Mouse (Mus musculus) kidney, adult 2 months (tissue): Measurements from ENCODE around the gene Cx3cr1. TPM values are rescaled to one million over a fixed set of nuclear protein-coding genes. Genes with fewer than 3 reads are reported as not detected.

Experiments used
- DNase-seq: peaks from one replicate; pipeline ENCODE4 v3.0.0; 2021
- H3K27ac ChIP-seq: fragments of 200-500 bp; 2 replicates; pipeline ENCODE4 v1.5.1; 2012; ENCODE audit warnings: low read depth, low read length, control low read depth, inconsistent platforms; ENCODE audit not compliant: insufficient read depth
- H3K27me3 ChIP-seq: fragments of 200-500 bp; replicated peaks from 2 replicates; pipeline ENCODE4 v1.6.1; 2012; ENCODE audit warnings: mild to moderate bottlenecking, moderate library complexity, low read length, inconsistent platforms; ENCODE audit not compliant: control insufficient read depth, insufficient read depth
- H3K36me3 ChIP-seq: fragments of 200-500 bp; 2 replicates; pipeline ENCODE4 v1.6.1; 2012; ENCODE audit warnings: mild to moderate bottlenecking, moderate library complexity, low read length, inconsistent platforms; ENCODE audit not compliant: control insufficient read depth, insufficient read depth
- H3K4me1 ChIP-seq: fragments of 200-500 bp; 2 replicates; pipeline ENCODE4 v1.6.1; 2011; ENCODE audit warnings: low read length; ENCODE audit not compliant: control insufficient read depth, insufficient read depth
- H3K4me3 ChIP-seq: fragments of 200-500 bp; 2 replicates; pipeline ENCODE4 v1.5.1; 2011; ENCODE audit warnings: mild to moderate bottlenecking, low read depth, low read length, control low read depth; ENCODE audit not compliant: insufficient read depth
- CTCF ChIP-seq: fragments of 200-500 bp; conservative IDR thresholded peaks from 2 replicates; pipeline ENCODE4 v1.5.1; 2011; ENCODE audit warnings: low read depth, mild to moderate bottlenecking, control low read depth, low read length, moderate library complexity, mixed read lengths; ENCODE audit not compliant: insufficient read depth, insufficient read length
- POLR2A ChIP-seq: fragments of 200-500 bp; IDR thresholded peaks from one replicate; pipeline ENCODE4 v1.6.1; 2011; ENCODE audit warnings: low read depth, low read length, control low read depth
- WGBS: fragments of 180-500 bp; shearing (Covaris S2); methylation state at CpG from one replicate; pipeline ENCODE4 v1.1.7; 2018; 5-methylcytosine and 5-hydroxymethylcytosine counted together
- polyA plus RNA-seq: library from polyadenylated mRNA; depleted of rRNA; stranded (reverse); fragments of >200 nt; gene quantifications from 2 replicates; pipeline ENCODE4 v1.2.3, GENCODE M21; 2012

The Cx3cr1 gene
- polyA plus RNA-seq, 1 experiment: 6.1 TPM

DNA sequence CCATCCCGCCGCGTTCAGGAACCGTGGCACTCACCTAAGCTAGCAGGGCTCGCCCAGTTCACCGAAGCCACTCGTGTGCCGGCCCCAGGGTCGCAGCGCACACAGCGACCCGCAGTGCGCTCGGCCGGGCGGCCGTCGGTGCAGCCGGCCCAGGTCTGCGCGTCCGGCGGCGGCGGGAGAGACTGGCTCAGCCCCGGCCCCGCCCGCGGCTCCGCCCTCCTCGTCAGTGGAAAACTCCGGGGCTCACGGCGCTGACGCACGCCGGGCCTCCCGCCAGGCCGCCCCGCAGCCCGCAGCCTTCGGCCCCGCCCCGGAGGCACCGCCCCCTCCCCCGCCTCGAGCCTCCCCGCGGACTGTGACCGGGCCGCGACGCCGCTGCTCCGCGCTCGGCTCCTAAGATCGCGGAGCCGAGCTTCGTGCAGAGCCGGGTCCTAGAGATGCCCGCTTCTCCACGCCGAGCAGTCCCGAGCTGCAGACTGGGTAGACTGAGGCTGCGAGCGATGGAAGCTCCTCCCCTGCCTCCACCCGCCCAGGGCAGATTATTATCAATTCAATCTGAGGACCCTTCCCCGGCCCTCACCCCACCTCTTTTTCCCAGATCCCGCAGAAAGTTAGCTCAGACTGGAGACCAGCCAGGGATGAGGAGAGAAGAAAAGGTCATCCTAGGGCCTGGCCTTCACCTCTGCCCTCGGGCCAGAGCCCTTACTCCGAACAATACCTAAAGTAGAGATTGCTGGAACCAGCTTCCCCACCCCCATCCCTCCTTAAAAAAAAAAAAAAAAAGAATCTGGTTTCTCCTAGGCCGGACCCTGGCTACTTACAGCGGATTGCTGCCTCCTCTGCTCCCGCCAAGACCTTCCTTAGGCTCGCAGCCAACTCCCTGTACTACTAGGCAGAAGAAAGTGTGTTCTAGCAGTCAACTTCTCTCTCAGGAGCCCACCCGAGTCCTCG, 85.8 kb downstream of the Cx3cr1 start:
- Histone ChIP-seq H3K27ac (peak overlapping the region; percentile 84), H3K36me3 (no peaks in the 10 kb centered on the region), H3K27me3 (no peaks in the 10 kb centered on the region), H3K4me1 (peaks cover 39% of the 10 kb centered on the region), H3K4me3 (peak overlapping the region; percentile 96)
- WGBS: 3% methylated on average over 77 of the region's 79 CpGs
- TF ChIP-seq POLR2A (peak; percentile 96), CTCF (no peak)
- peak; percentile 96 for DNase-seq

DNA sequence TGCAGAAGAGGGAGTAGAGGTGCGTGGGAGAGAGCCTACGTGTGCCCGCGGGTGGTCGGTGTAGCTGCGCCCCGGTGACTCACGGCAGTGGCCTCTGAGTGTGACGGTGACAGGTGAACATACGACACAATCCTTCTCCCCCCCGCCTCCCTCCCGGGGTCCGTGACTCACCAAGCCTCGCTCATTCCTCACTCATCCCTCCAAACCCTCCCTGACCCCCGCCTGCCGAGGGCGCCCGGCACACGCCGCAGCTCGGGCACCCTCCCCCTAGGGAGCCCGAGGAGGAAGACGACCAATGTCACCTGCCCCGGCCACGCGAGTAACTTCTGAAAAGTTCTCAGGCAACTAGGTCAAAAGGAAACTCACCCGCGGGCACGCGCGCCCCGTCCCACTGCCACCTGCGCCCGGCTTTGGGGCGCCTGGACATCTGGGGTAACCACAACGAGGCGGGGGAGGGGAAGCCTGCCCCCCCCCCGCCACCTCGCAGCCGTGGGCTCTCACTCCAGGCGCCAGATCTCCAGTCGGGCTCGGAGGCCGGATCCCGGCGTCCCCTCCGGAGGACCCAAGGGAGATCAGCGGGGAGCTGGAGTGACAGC, 86.6 kb downstream of the Cx3cr1 start:
- Histone ChIP-seq H3K4me1 (peaks cover 46% of the 10 kb centered on the region), H3K36me3 (no peaks in the 10 kb centered on the region), H3K4me3 (peak overlapping the region; percentile 96), H3K27me3 (no peaks in the 10 kb centered on the region), H3K27ac (peak overlapping the region; percentile 84)
- no peak for TF ChIP-seq POLR2A
- no peak for TF ChIP-seq CTCF
- DNase-seq: peak; percentile 66
- under 1% methylated on average over 48 of the region's 48 CpGs for WGBS

DNA sequence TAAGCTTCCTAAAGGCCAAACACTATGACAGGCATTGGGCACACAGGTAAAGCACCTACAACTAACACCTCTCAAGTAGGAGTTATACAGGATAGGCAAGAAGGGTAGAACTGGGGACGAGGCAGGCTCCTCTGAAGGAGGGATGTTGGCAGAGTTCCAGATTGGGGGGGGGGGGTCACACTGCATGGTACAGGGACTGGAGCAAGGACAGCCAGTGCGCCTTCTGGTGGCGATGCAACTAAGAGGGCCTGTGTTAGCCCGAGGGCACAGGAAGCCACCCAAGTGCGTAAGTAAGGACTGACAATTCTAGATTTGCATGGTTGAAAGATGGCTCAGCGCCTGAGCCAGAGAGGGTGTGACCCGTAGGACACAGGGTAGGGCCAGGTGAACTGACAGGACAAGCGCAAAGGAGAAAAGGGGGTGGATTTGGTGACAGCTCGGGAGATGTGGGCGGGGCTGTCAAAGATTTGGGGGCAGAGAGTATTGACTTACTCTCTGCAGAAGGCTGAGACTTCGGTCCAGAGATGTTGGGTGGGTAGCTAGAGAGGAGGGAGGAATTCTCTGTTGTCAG, 87.4 kb downstream of the Cx3cr1 start:
- H3K4me1 ChIP-seq: peaks cover 53% of the 10 kb centered on the region

DNA sequence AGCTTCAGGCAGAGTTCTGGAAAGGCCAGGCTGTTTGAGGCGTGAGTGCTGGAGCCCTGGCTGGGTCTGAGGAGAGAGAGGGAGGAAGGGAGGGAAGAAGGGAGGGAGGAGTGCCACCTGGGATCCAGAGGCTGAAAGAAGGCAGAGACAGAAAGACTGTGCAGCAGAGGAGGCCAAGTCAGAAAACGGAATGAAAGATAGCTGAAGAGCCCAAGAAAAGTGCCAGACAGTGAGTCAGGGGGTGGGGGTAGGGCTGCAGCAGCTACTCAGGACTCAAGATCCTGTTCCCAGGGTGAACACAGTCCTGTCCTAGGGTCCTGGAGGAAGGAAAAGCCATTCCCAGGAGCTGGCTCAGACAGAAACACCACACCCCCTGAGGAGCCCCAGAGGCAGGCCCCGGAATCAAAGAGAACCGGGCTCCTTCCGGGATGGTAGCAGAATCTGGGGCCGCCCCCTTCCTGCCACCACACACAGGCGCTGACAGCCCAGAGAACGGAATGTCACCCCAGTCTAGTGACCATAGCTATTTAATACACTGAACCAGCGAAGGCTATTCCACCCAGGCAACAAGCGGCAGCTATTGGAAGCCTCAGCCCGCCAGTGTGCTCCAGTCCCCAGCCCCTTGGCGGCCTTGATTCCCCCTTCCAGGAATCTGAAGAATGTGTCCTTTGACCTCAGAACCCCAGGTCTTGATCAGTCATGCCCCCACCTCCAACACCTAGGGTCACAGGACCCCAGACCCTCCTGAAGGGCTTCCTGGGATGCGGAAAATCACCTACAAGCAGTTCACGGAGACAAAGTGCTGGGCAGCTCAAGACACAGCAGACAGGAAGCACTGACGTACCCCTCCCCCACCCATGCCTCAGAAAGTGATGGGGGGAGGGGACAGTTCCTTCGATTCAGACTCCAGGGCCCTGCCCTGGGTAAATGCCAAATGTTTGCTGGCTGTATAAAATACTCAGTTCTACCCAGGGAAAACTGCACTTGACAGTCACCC, 88.2 kb downstream of the Cx3cr1 start:
- H3K4me3 ChIP-seq: peak overlapping the region; percentile 96
- H3K27me3 ChIP-seq: no peaks in the 10 kb centered on the region
- peak overlapping the region; percentile 84 for H3K27ac ChIP-seq
- no peaks in the 10 kb centered on the region for H3K36me3 ChIP-seq
- 1% methylated on average over 16 of the region's 16 CpGs for WGBS
- H3K4me1 ChIP-seq: peaks cover 61% of the 10 kb centered on the region
- no peak for TF ChIP-seq POLR2A
- no peak for TF ChIP-seq CTCF
- DNase-seq: peak; percentile 92

More for the DNA sequence above, 87.4 kb downstream of the Cx3cr1 start:
- H3K27me3 ChIP-seq: no peaks in the 10 kb centered on the region
- WGBS: 2% methylated on average over 11 of the region's 11 CpGs
- TF ChIP-seq CTCF (peak; percentile 49), POLR2A (no peak)
- H3K4me3 ChIP-seq: peak overlapping the region; percentile 96
- no peaks in the 10 kb centered on the region for H3K36me3 ChIP-seq
- peak overlapping the region; percentile 84 for H3K27ac ChIP-seq
- peak; percentile 80 for DNase-seq

DNA sequence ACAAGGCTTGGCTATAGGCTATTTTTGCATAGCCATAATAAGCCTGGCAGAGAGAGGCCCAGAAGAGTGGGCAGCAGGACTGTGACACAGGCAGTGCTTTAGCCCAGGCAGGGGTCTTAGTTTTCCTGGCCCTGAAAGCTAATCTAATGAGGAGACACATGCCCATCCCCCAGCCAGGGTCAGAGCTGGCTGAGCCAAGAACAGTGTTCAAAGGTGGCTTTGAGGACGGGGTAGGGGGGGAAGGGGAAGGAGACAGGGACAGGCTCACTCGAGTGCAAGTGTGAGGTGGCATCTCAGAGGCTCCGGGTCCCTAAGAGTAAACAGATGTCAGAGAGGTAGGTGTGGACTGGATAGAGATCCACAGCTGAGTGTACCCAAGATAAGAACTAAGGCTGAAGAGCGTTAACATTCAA, 88.9 kb downstream of the Cx3cr1 start:
- 6% methylated on average over 4 of the region's 4 CpGs for WGBS
- Histone ChIP-seq H3K27ac (peak overlapping the region; percentile 76), H3K4me3 (no peak overlapping the region; the same call in 1 of the 2 replicates), H3K4me1 (peaks cover 61% of the 10 kb centered on the region), H3K36me3 (no peaks in the 10 kb centered on the region), H3K27me3 (no peaks in the 10 kb centered on the region)
- peak; percentile 71 for DNase-seq
- TF ChIP-seq CTCF (no peak), POLR2A (no peak)

DNA sequence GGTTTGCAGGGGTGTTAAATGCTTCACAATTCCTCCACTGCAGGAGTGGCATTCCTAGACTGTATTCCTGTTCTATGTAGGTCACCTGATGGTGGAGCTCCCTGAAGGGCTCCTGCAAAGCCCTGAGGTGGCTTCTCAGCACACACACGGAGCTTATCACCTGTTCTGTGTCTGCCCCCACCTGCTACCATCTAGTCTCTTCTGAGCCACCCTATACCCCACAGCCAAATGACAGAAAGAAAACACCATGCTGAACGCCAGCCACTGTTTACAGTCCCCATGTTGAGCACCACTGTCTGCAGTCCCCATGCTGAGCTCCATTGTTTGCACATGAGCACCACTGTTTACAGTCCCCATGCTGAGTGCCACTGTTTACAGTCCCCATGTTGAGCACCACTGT, 89.9 kb downstream of the Cx3cr1 start:
- DNase-seq: no peak
- no peak for TF ChIP-seq POLR2A
- no peak for TF ChIP-seq CTCF
- Histone ChIP-seq H3K27ac (no peak overlapping the region), H3K27me3 (no peaks in the 10 kb centered on the region), H3K36me3 (no peaks in the 10 kb centered on the region), H3K4me3 (no peak overlapping the region), H3K4me1 (peaks cover 66% of the 10 kb centered on the region)
- 66% methylated on average over 2 of the region's 2 CpGs for WGBS
